Mouse (Mus musculus): Measurements from ENCODE around the gene Gm42791. TPM values are rescaled to one million over a fixed set of nuclear protein-coding genes. Genes with fewer than 3 reads are reported as not detected.
A peak's percentile ranks its signal among the peaks of the same experiment; 100 is the strongest.

Gm42791 gene
- polyA plus RNA-seq, 2 experiments: not detected

GRCm38 (mm10) chr5:148928382-148929115, 66.4 kb downstream of the Gm42791 start:
- H3K4me2 ChIP-seq (ENCODE audit: low read depth): peak overlapping the region; percentile 89
- H3K4me3 ChIP-seq (ENCODE audit: insufficient read depth in 1 of 2, low read depth in 2 of 2, low read length in 2 of 2): peak overlapping the region; percentile 77 to 94
- TF ChIP-seq CTCF (IDR thresholded peaks at IDR 0.05; ENCODE audit: low read depth) (peak; percentile 13), EP300 (IDR thresholded peaks at IDR 0.05; ENCODE audit: low read depth) (no peak)
- peak overlapping the region; percentile 85 for H3K27ac ChIP-seq
- WGBS (ENCODE audit: insufficient replicate concordance): under 1% methylated on average over 69 of the region's 69 CpGs
- no peaks in the 10 kb centered on the region for H3K9me3 ChIP-seq (ENCODE audit: control insufficient read depth, low read length)
- H3K27me3 ChIP-seq (ENCODE audit: control insufficient read depth, insufficient read depth, low read length): no peaks in the 10 kb centered on the region
- peak; percentile 94 for ATAC-seq (ENCODE audit: insufficient read depth)
- peak; percentile 86 to 89 (median 89) for DNase-seq (ENCODE audit: low read depth in 3 of 3, low spot score in 3 of 3)
- H3K4me1 ChIP-seq (replicated peaks; ENCODE audit: control insufficient read depth in 2 of 2, insufficient read depth in 2 of 2, low read length in 1 of 2): peaks cover 31 to 58% of the 10 kb centered on the region in 2 experiments
- H3K9ac ChIP-seq (replicated peaks): peak overlapping the region; percentile 76
- peaks cover 10% of the 10 kb centered on the region for H3K36me3 ChIP-seq (replicated peaks; ENCODE audit: control insufficient read depth, insufficient read depth, low read depth)

- no peaks in the 10 kb centered on the region for H3K9me3 ChIP-seq (ENCODE audit: control insufficient read depth, low read length)
- peaks cover 10% of the 10 kb centered on the region for H3K36me3 ChIP-seq (replicated peaks; ENCODE audit: control insufficient read depth, insufficient read depth, low read depth)
- peak overlapping the region; percentile 77 to 94 for H3K4me3 ChIP-seq (ENCODE audit: insufficient read depth in 1 of 2, low read depth in 2 of 2, low read length in 2 of 2)
- peak overlapping the region; percentile 85 for H3K27ac ChIP-seq
- H3K9ac ChIP-seq (replicated peaks): peak overlapping the region; percentile 76
- peak overlapping the region; percentile 89 for H3K4me2 ChIP-seq (ENCODE audit: low read depth)
- DNase-seq (ENCODE audit: low read depth in 3 of 3, low spot score in 3 of 3): no peak
- no peak for ATAC-seq (ENCODE audit: insufficient read depth)
- WGBS (ENCODE audit: insufficient replicate concordance): 35% methylated on average over 5 of the region's 5 CpGs
- H3K4me1 ChIP-seq (replicated peaks; ENCODE audit: control insufficient read depth in 2 of 2, insufficient read depth in 2 of 2, low read length in 1 of 2): peaks cover 29 to 53% of the 10 kb centered on the region in 2 experiments
- TF ChIP-seq CTCF (IDR thresholded peaks at IDR 0.05; ENCODE audit: low read depth) (no peak), EP300 (IDR thresholded peaks at IDR 0.05; ENCODE audit: low read depth) (no peak)
- H3K27me3 ChIP-seq (ENCODE audit: control insufficient read depth, insufficient read depth, low read length): no peaks in the 10 kb centered on the region
Measured at GRCm38 (mm10) chr5:148927717-148928223, 67.2 kb downstream of the Gm42791 start.

- 90% methylated on average over 12 of the region's 12 CpGs for WGBS (ENCODE audit: insufficient replicate concordance)
- DNase-seq (ENCODE audit: low read depth in 3 of 3, low spot score in 3 of 3): no peak
Measured at GRCm38 (mm10) chr5:148924586-148924985, 70.4 kb downstream of the Gm42791 start.

GRCm38 (mm10) chr5:148924051-148924450, 70.9 kb downstream of the Gm42791 start:
- peaks cover 18 to 41% of the 10 kb centered on the region in 2 experiments for H3K4me1 ChIP-seq (replicated peaks; ENCODE audit: control insufficient read depth in 2 of 2, insufficient read depth in 2 of 2, low read length in 1 of 2)
- WGBS (ENCODE audit: insufficient replicate concordance): 76% methylated on average over 9 of the region's 9 CpGs
- H3K4me2 ChIP-seq (ENCODE audit: low read depth): no peak overlapping the region
- no peaks in the 10 kb centered on the region for H3K9me3 ChIP-seq (ENCODE audit: control insufficient read depth, low read length)
- ATAC-seq (ENCODE audit: insufficient read depth) (no peak), DNase-seq (ENCODE audit: low read depth in 3 of 3, low spot score in 3 of 3) (no peak)
- H3K9ac ChIP-seq (replicated peaks): no peak overlapping the region
- TF ChIP-seq EP300 (IDR thresholded peaks at IDR 0.05; ENCODE audit: low read depth) (no peak), CTCF (IDR thresholded peaks at IDR 0.05; ENCODE audit: low read depth) (no peak)
- no peak overlapping the region for H3K27ac ChIP-seq
- peaks cover 16% of the 10 kb centered on the region for H3K36me3 ChIP-seq (replicated peaks; ENCODE audit: control insufficient read depth, insufficient read depth, low read depth)
- H3K4me3 ChIP-seq (ENCODE audit: insufficient read depth in 1 of 2, low read depth in 2 of 2, low read length in 2 of 2): no peak overlapping the region
- H3K27me3 ChIP-seq (ENCODE audit: control insufficient read depth, insufficient read depth, low read length): no peaks in the 10 kb centered on the region

More at GRCm38 (mm10) chr5:148924586-148924985, 70.4 kb downstream of the Gm42791 start:
- Histone ChIP-seq H3K36me3 (replicated peaks; ENCODE audit: control insufficient read depth, insufficient read depth, low read depth) (peaks cover 11% of the 10 kb centered on the region), H3K27me3 (ENCODE audit: control insufficient read depth, insufficient read depth, low read length) (no peaks in the 10 kb centered on the region), H3K4me2 (ENCODE audit: low read depth) (no peak overlapping the region), H3K9me3 (ENCODE audit: control insufficient read depth, low read length) (no peaks in the 10 kb centered on the region), H3K9ac (replicated peaks) (no peak overlapping the region), H3K4me1 (replicated peaks; ENCODE audit: control insufficient read depth in 2 of 2, insufficient read depth in 2 of 2, low read length in 1 of 2) (peaks cover 24 to 46% of the 10 kb centered on the region in 2 experiments), H3K27ac (no peak overlapping the region), H3K4me3 (ENCODE audit: insufficient read depth in 1 of 2, low read depth in 2 of 2, low read length in 2 of 2) (no peak overlapping the region)
- no peak for ATAC-seq (ENCODE audit: insufficient read depth)
- TF ChIP-seq CTCF (IDR thresholded peaks at IDR 0.05; ENCODE audit: low read depth) (no peak), EP300 (IDR thresholded peaks at IDR 0.05; ENCODE audit: low read depth) (no peak)

GRCm38 (mm10) chr5:148923408-148923807, 71.5 kb downstream of the Gm42791 start:
- H3K27ac ChIP-seq: no peak overlapping the region
- no peak overlapping the region for H3K9ac ChIP-seq (replicated peaks)
- peaks cover 19% of the 10 kb centered on the region for H3K36me3 ChIP-seq (replicated peaks; ENCODE audit: control insufficient read depth, insufficient read depth, low read depth)
- TF ChIP-seq EP300 (IDR thresholded peaks at IDR 0.05; ENCODE audit: low read depth) (no peak), CTCF (IDR thresholded peaks at IDR 0.05; ENCODE audit: low read depth) (no peak)
- H3K4me3 ChIP-seq (ENCODE audit: insufficient read depth in 1 of 2, low read depth in 2 of 2, low read length in 2 of 2): no peak overlapping the region
- no peak overlapping the region for H3K4me2 ChIP-seq (ENCODE audit: low read depth)
- H3K27me3 ChIP-seq (ENCODE audit: control insufficient read depth, insufficient read depth, low read length): no peaks in the 10 kb centered on the region
- ATAC-seq (ENCODE audit: insufficient read depth) (no peak), DNase-seq (ENCODE audit: low read depth in 3 of 3, low spot score in 3 of 3) (no peak)
- WGBS (ENCODE audit: insufficient replicate concordance): 74% methylated on average over 10 of the region's 10 CpGs
- peaks cover 18 to 40% of the 10 kb centered on the region in 2 experiments for H3K4me1 ChIP-seq (replicated peaks; ENCODE audit: control insufficient read depth in 2 of 2, insufficient read depth in 2 of 2, low read length in 1 of 2)
- H3K9me3 ChIP-seq (ENCODE audit: control insufficient read depth, low read length): no peaks in the 10 kb centered on the region
